Mouse (Mus musculus): Measurements from ENCODE around the gene Jmjd1c. TPM values are rescaled to one million over a fixed set of nuclear protein-coding genes. Genes with fewer than 3 reads are reported as not detected.
A peak's percentile ranks its signal among the peaks of the same experiment; 100 is the strongest.

Jmjd1c gene
- polyA plus RNA-seq, 1 experiment: 9.6 TPM

DNA sequence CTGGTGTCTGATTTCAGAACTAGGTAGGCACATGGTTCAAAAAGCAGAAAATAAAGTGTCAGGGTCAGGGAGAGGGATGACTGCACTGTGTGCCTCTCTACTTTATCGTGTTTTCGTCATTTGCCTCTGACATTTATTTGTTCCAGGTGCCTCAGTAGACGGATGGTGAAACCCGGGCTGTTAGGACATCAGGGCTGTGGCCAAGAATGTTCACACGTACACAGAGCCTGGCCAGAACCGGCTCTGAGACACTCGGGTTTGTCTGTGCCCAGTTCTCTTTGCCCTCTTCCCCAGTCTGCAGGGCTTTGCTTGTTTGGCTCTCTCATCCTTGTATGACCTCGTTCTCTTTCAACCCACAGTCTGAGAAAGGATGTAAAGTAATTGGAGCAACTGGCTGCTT lies 195.2 kb downstream of the Jmjd1c start:
- no peaks in the 10 kb centered on the region for H3K4me1 ChIP-seq (ENCODE audit: control insufficient read depth, insufficient read depth, low read length)
- H3K27me3 ChIP-seq (ENCODE audit: control insufficient read depth, insufficient read depth, low read length): no peaks in the 10 kb centered on the region
- no peak for TF ChIP-seq CTCF (IDR thresholded peaks at IDR 0.05; ENCODE audit: control insufficient read depth, insufficient read depth, insufficient replicate concordance, low read depth, low read length)
- TF ChIP-seq POLR2A (IDR thresholded peaks at IDR 0.05; ENCODE audit: control insufficient read depth, low read depth, low read length): no peak
- H3K4me3 ChIP-seq (ENCODE audit: control insufficient read depth, low read depth, low read length): no peak overlapping the region
- H3K36me3 ChIP-seq (ENCODE audit: control insufficient read depth, insufficient read depth, low read length): no peaks in the 10 kb centered on the region
- no peak overlapping the region for H3K27ac ChIP-seq (ENCODE audit: control insufficient read depth, insufficient read depth, low read depth, low read length)

DNA sequence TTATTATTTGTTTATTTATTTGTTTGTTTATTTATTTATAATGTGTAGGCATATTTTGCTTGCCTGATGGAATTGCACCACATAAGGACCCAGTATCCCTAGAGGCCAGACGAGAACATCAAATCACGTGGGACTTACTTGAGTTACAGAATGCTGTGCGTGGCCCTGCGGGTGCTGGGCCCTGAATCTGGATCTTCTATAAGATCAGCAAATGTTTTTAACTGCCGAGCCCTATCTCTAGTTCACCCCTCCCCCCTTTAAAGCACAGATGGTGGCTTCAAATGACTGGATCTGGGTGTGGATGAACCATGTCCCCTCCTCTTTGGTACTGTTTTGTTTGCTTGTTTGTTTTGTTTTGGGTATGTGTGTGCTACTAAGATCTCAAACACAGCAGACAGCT lies 199.4 kb downstream of the Jmjd1c start:
- Histone ChIP-seq H3K36me3 (ENCODE audit: control insufficient read depth, insufficient read depth, low read length) (no peaks in the 10 kb centered on the region), H3K4me1 (ENCODE audit: control insufficient read depth, insufficient read depth, low read length) (peaks cover 2% of the 10 kb centered on the region; the same call in 1 of the 2 replicates), H3K27ac (ENCODE audit: control insufficient read depth, insufficient read depth, low read depth, low read length) (no peak overlapping the region), H3K4me3 (ENCODE audit: control insufficient read depth, low read depth, low read length) (no peak overlapping the region), H3K27me3 (ENCODE audit: control insufficient read depth, insufficient read depth, low read length) (no peaks in the 10 kb centered on the region)
- TF ChIP-seq CTCF (IDR thresholded peaks at IDR 0.05; ENCODE audit: control insufficient read depth, insufficient read depth, insufficient replicate concordance, low read depth, low read length) (no peak), POLR2A (IDR thresholded peaks at IDR 0.05; ENCODE audit: control insufficient read depth, low read depth, low read length) (no peak)

DNA sequence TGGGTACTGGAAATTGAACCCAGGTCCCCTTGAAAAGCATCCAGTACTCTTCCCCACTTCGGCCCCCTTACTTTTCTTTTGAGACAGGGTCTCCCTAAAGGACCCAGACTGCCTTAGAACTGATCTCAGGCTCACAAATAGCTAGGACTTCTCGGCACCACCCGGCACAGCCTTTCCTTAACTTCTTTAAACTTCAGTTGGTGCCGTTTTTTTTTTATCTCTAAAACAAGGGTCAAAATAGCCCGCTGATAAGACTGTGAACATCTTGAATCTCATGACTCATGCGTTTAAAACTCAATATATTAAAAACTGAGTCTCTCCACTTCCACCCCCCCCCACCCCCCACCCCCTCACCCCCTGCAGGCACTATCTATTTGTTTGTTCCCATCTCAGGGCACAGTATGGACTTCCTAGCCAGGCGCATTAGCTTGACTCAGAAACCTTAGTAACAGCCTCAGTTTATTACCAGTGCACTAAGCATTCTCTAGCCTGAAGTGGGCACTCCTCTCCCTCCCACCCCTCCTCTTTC lies 200.1 kb downstream of the Jmjd1c start:
- peak overlapping the region; percentile 25 for H3K4me3 ChIP-seq (ENCODE audit: control insufficient read depth, low read depth, low read length)
- H3K4me1 ChIP-seq (ENCODE audit: control insufficient read depth, insufficient read depth, low read length): peaks cover 2% of the 10 kb centered on the region; the same call in 1 of the 2 replicates
- TF ChIP-seq POLR2A (IDR thresholded peaks at IDR 0.05; ENCODE audit: control insufficient read depth, low read depth, low read length): no peak
- no peak for TF ChIP-seq CTCF (IDR thresholded peaks at IDR 0.05; ENCODE audit: control insufficient read depth, insufficient read depth, insufficient replicate concordance, low read depth, low read length)
- H3K36me3 ChIP-seq (ENCODE audit: control insufficient read depth, insufficient read depth, low read length): no peaks in the 10 kb centered on the region
- H3K27ac ChIP-seq (ENCODE audit: control insufficient read depth, insufficient read depth, low read depth, low read length): no peak overlapping the region
- no peaks in the 10 kb centered on the region for H3K27me3 ChIP-seq (ENCODE audit: control insufficient read depth, insufficient read depth, low read length)

DNA sequence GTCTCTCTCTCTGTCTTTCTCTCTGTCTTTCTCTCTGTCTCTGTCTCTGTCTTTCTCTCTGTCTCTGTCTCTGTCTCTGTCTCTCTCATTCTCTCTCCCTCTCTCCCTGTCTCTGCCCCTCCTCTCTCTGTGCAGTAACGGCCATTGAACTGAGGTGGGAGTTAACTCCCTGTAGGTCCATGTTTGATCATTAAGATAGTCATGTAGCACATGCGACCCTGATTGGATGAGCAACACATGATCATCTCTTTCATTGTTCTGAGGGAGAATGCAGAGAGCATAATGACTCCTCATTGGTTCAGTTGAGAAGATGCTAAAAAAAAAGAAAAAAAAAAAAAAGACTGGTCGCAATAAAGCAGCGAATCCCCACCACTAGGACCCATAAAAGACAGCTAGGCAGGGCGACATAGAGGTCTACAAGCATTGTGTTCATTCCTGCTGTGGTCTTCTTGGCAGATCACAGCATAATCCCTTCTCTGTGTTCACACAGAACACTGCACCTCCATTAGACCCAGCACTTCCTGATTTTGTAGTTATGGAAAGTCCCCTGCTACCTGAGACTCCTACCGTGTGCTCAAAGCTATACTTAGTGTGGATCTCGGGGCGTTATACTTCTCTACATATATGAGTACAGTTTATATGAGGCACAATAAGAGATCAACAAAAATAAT lies 200.7 kb downstream of the Jmjd1c start:
- Histone ChIP-seq H3K4me1 (ENCODE audit: control insufficient read depth, insufficient read depth, low read length) (peaks cover 2% of the 10 kb centered on the region; the same call in 1 of the 2 replicates), H3K36me3 (ENCODE audit: control insufficient read depth, insufficient read depth, low read length) (no peaks in the 10 kb centered on the region), H3K27ac (ENCODE audit: control insufficient read depth, insufficient read depth, low read depth, low read length) (no peak overlapping the region; the same call in 1 of the 2 replicates), H3K27me3 (ENCODE audit: control insufficient read depth, insufficient read depth, low read length) (no peaks in the 10 kb centered on the region), H3K4me3 (ENCODE audit: control insufficient read depth, low read depth, low read length) (peak overlapping the region; percentile 25; the same call in 1 of the 2 replicates)
- TF ChIP-seq POLR2A (IDR thresholded peaks at IDR 0.05; ENCODE audit: control insufficient read depth, low read depth, low read length) (no peak), CTCF (IDR thresholded peaks at IDR 0.05; ENCODE audit: control insufficient read depth, insufficient read depth, insufficient replicate concordance, low read depth, low read length) (no peak)

DNA sequence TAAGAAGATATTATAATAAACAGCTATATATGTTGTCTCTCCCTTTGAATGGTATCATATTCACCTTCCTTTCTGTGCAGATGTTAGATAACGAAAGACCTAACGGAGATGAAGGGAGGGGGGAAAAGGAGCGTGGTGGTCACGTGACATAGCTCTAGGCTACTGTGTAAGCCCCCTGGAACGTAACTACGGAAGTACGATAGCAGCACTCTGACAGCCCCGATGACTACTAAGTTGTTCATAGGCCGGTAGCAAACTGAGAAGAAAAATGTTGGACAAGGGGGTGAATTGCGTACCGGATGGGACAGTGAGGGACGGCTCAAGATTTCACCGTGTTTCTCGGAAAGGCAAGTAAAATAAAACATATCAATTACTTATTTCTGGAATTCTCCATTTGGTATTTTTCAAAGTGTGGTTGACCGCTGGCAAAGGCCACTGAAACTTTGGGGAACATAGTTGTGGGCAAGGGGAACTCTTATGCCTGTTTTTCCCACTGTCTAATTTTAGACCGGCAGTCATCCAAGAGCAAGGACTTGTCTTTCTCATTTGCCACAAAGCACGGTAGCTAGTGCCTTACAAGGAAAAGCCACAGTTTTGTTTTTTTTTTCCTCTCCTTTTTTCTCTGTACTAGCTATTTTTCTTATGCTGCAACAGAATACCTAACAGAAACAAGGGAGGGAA lies 201.4 kb downstream of the Jmjd1c start:
- no peaks in the 10 kb centered on the region for H3K36me3 ChIP-seq (ENCODE audit: control insufficient read depth, insufficient read depth, low read length)
- peak overlapping the region; percentile 53; the same call in 1 of the 2 replicates for H3K4me3 ChIP-seq (ENCODE audit: control insufficient read depth, low read depth, low read length)
- TF ChIP-seq POLR2A (IDR thresholded peaks at IDR 0.05; ENCODE audit: control insufficient read depth, low read depth, low read length): no peak
- TF ChIP-seq CTCF (IDR thresholded peaks at IDR 0.05; ENCODE audit: control insufficient read depth, insufficient read depth, insufficient replicate concordance, low read depth, low read length): no peak

DNA sequence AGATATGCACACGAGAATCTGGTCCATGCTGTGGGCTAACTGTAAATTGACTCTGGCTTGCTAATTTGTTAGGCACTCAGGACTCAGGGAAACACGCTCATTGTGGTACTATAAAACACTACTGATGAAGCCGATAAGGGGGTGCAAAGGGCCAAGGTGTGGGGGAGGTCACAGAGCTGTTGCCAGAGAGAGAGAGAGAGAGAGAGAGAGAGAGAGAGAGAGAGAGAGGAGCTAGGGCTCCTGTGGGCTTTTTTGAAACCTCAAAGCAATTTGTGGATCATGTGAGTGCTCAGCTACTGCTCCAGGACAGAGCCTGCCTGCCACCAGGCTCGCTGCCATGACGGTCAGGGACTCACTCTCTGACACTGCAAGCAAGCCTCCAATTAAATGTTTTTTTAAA lies 202.9 kb downstream of the Jmjd1c start:
- no peaks in the 10 kb centered on the region for H3K36me3 ChIP-seq (ENCODE audit: control insufficient read depth, insufficient read depth, low read length)
- no peaks in the 10 kb centered on the region for H3K27me3 ChIP-seq (ENCODE audit: control insufficient read depth, insufficient read depth, low read length)
- peaks cover 2% of the 10 kb centered on the region; the same call in 1 of the 2 replicates for H3K4me1 ChIP-seq (ENCODE audit: control insufficient read depth, insufficient read depth, low read length)
- TF ChIP-seq CTCF (IDR thresholded peaks at IDR 0.05; ENCODE audit: control insufficient read depth, insufficient read depth, insufficient replicate concordance, low read depth, low read length) (no peak), POLR2A (IDR thresholded peaks at IDR 0.05; ENCODE audit: control insufficient read depth, low read depth, low read length) (no peak)
- H3K27ac ChIP-seq (ENCODE audit: control insufficient read depth, insufficient read depth, low read depth, low read length): no peak overlapping the region
- no peak overlapping the region for H3K4me3 ChIP-seq (ENCODE audit: control insufficient read depth, low read depth, low read length)

More for the DNA sequence above, 201.4 kb downstream of the Jmjd1c start:
- no peaks in the 10 kb centered on the region for H3K27me3 ChIP-seq (ENCODE audit: control insufficient read depth, insufficient read depth, low read length)
- H3K27ac ChIP-seq (ENCODE audit: control insufficient read depth, insufficient read depth, low read depth, low read length): no peak overlapping the region; the same call in 1 of the 2 replicates
- peaks cover 2% of the 10 kb centered on the region; the same call in 1 of the 2 replicates for H3K4me1 ChIP-seq (ENCODE audit: control insufficient read depth, insufficient read depth, low read length)

DNA sequence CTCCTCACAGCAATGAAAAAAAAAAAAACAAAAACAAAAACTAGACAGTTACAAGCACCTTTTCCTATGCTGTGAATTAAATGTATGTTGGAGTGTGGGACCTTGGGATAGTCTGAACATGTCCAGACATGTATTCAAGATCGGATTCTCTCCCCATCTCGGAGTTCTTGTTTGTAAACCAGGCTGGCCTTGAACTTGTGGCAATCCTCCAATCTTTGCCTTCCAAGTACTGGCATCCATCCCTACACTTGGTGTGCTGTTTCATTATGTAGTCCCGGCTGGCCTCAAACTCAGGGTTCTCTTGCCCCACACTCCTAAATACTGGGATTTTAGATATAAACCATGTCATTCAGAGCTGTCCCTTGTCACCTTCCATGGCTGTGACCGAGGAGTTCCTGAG lies 203.4 kb downstream of the Jmjd1c start:
- TF ChIP-seq CTCF (IDR thresholded peaks at IDR 0.05; ENCODE audit: control insufficient read depth, insufficient read depth, insufficient replicate concordance, low read depth, low read length) (no peak), POLR2A (IDR thresholded peaks at IDR 0.05; ENCODE audit: control insufficient read depth, low read depth, low read length) (no peak)
- H3K27ac ChIP-seq (ENCODE audit: control insufficient read depth, insufficient read depth, low read depth, low read length): no peak overlapping the region
- no peak overlapping the region for H3K4me3 ChIP-seq (ENCODE audit: control insufficient read depth, low read depth, low read length)
- H3K27me3 ChIP-seq (ENCODE audit: control insufficient read depth, insufficient read depth, low read length): no peaks in the 10 kb centered on the region
- H3K36me3 ChIP-seq (ENCODE audit: control insufficient read depth, insufficient read depth, low read length): no peaks in the 10 kb centered on the region
- H3K4me1 ChIP-seq (ENCODE audit: control insufficient read depth, insufficient read depth, low read length): peaks cover 2% of the 10 kb centered on the region; the same call in 1 of the 2 replicates
